Mouse (Mus musculus): ENCODE results near the gene Gcgr. TPM values are rescaled to one million over a fixed set of nuclear protein-coding genes. Genes with fewer than 3 reads are reported as not detected.

The Gcgr gene
- total and polyA plus RNA-seq, 3 experiments: not detected

GRCm38 (mm10) chr11:120491317-120492023 lies 39.0 kb upstream of the Gcgr start, which contains the start of gene Slc25a10:
Slc25a10 (plus strand) TSS chr11:120491840.
- Histone ChIP-seq H3K9me3 (replicated peaks; ENCODE audit: insufficient read depth, low read length) (no peaks in the 10 kb centered on the region), H3K79me2 (ENCODE audit: control insufficient read depth, insufficient read depth, low read length, poor library complexity) (peaks cover 28% of the 10 kb centered on the region), H3K27ac (ENCODE audit: control insufficient read depth, low read depth, low read length) (peak within 1 kb of the TSS; percentile 54), H3K9ac (ENCODE audit: control insufficient read depth, low read depth, low read length, poor library complexity, severe bottlenecking) (peak within 1 kb of the TSS; percentile 87), H3K4me3 (ENCODE audit: control insufficient read depth in 1 of 2, insufficient read depth in 1 of 2, low read depth in 2 of 2, low read length in 2 of 2) (peak within 1 kb of the TSS; percentile 63 to 80), H3K36me3 (ENCODE audit: control insufficient read depth in 1 of 2, insufficient read depth in 2 of 2, low read length in 2 of 2) (peaks cover 3 to 14% of the 10 kb centered on the region in 2 experiments; a peak in 3 of 4 replicates), H3K27me3 (ENCODE audit: control insufficient read depth in 1 of 2, insufficient read depth in 2 of 2, low read length in 2 of 2) (no peaks in the 10 kb centered on the region), H3K4me1 (ENCODE audit: control insufficient read depth in 1 of 2, insufficient read depth in 2 of 2, low read length in 2 of 2) (peaks cover 0 to 20% of the 10 kb centered on the region in 2 experiments; a peak in 2 of 4 replicates)
- peak; percentile 93 for DNase-seq (ENCODE audit: low read depth, low spot score)
- TF ChIP-seq CTCF (IDR thresholded peaks at IDR 0.05 in 2 of 3, conservative IDR thresholded peaks at IDR 0.05 in 1 of 3; ENCODE audit: control insufficient read depth in 1 of 3, insufficient read depth in 1 of 3, low read depth in 2 of 3, low read length in 3 of 3, poor library complexity in 1 of 3, severe bottlenecking in 1 of 3) (no peak), ETS1 (IDR thresholded peaks at IDR 0.05; ENCODE audit: low read depth, low read length) (no peak), USF2 (IDR thresholded peaks at IDR 0.05; ENCODE audit: borderline replicate concordance in 1 of 2, insufficient read depth in 1 of 2, low read depth in 1 of 2, low read length in 2 of 2) (no peak), E2F4 (IDR thresholded peaks at IDR 0.05; ENCODE audit: borderline replicate concordance, low read depth, low read length) (no peak), TCF12 (IDR thresholded peaks at IDR 0.05; ENCODE audit: low read depth, low read length) (peak; percentile 56), NRF1 (IDR thresholded peaks at IDR 0.05; ENCODE audit: insufficient read depth, low read depth, low read length, poor library complexity, severe bottlenecking) (peak; percentile 82), NELFE (IDR thresholded peaks at IDR 0.05; ENCODE audit: low read depth, low read length) (peak; percentile 95), GATA1 (IDR thresholded peaks at IDR 0.05; ENCODE audit: low read depth, low read length) (no peak), EP300 (IDR thresholded peaks at IDR 0.05; ENCODE audit: low read depth in 1 of 2, low read length in 2 of 2) (no peak), MAZ (IDR thresholded peaks at IDR 0.05; ENCODE audit: low read depth, low read length) (no peak; the same call in 1 of the 2 replicates), RCOR1 (IDR thresholded peaks at IDR 0.05; ENCODE audit: low read depth, low read length) (no peak), JUND (IDR thresholded peaks at IDR 0.05; ENCODE audit: low read depth, low read length) (no peak), TAL1 (IDR thresholded peaks at IDR 0.05; ENCODE audit: low read length) (no peak), MAFK (IDR thresholded peaks at IDR 0.05; ENCODE audit: borderline replicate concordance, low read depth, low read length) (no peak), SIN3A (IDR thresholded peaks at IDR 0.05; ENCODE audit: low read length) (peak; percentile 54; the same call in 1 of the 2 replicates), KAT2A (conservative IDR thresholded peaks at IDR 0.05; ENCODE audit: low read depth, low read length) (no peak), MYB (IDR thresholded peaks at IDR 0.05; ENCODE audit: low read depth, low read length) (no peak), ELF1 (IDR thresholded peaks at IDR 0.05; ENCODE audit: low read depth, low read length) (no peak), POLR2AphosphoS2 (IDR thresholded peaks at IDR 0.05; ENCODE audit: low read length) (peak; percentile 92), BHLHE40 (IDR thresholded peaks at IDR 0.05; ENCODE audit: borderline replicate concordance, low read depth, low read length) (no peak), SMC3 (IDR thresholded peaks at IDR 0.05; ENCODE audit: low read depth, low read length) (no peak), MAX (IDR thresholded peaks at IDR 0.05; ENCODE audit: low read length) (peak; percentile 84), MXI1 (IDR thresholded peaks at IDR 0.05; ENCODE audit: low read depth, low read length) (peak; percentile 63; the same call in 1 of the 2 replicates), ZMIZ1 (IDR thresholded peaks at IDR 0.05; ENCODE audit: low read depth, low read length) (no peak; the same call in none of the 2 replicates), POLR2A (IDR thresholded peaks at IDR 0.05; ENCODE audit: control insufficient read depth in 1 of 2, insufficient read depth in 1 of 2, low read depth in 1 of 2, low read length in 2 of 2, poor library complexity in 1 of 2) (peak; percentile 78 to 83), TBP (IDR thresholded peaks at IDR 0.05; ENCODE audit: low read depth, low read length) (peak; percentile 66), ZKSCAN1 (IDR thresholded peaks at IDR 0.05; ENCODE audit: low read depth, low read length) (no peak), MEF2A (IDR thresholded peaks at IDR 0.05; ENCODE audit: extremely low read depth, insufficient replicate concordance, low read depth, low read length, poor library complexity, severe bottlenecking) (no peak), RAD21 (IDR thresholded peaks at IDR 0.05; ENCODE audit: low read depth, low read length) (no peak), CHD2 (IDR thresholded peaks at IDR 0.05; ENCODE audit: low read length) (peak; percentile 21; the same call in 1 of the 2 replicates), UBTF (IDR thresholded peaks at IDR 0.05; ENCODE audit: borderline replicate concordance, insufficient read depth, low read depth, low read length) (0 out of 2 replicates have a peak, but pooled peaks have one; percentile 43), USF1 (IDR thresholded peaks at IDR 0.05; ENCODE audit: low read depth, low read length) (peak; percentile 61), CHD1 (IDR thresholded peaks at IDR 0.05; ENCODE audit: low read depth, low read length) (no peak), GABPA (IDR thresholded peaks at IDR 0.05; ENCODE audit: low read depth, low read length) (no peak), ZNF384 (IDR thresholded peaks at IDR 0.05; ENCODE audit: low read depth, low read length) (no peak), ZC3H11A (IDR thresholded peaks at IDR 0.05; ENCODE audit: low read depth, low read length) (no peak)

All from MEL (cell line).